Mouse (Mus musculus): Measurements from ENCODE around the gene Adam4. TPM values are rescaled to one million over a fixed set of nuclear protein-coding genes. Genes with fewer than 3 reads are reported as not detected.
"Not testable (repeated sequence)": the region's sequence is repeated elsewhere in the genome, so short reads cannot be mapped to it uniquely, and the experiment has no call there.

The Adam4 gene
- polyA plus RNA-seq (2015; fragmentation: Nextera tagmentation; extraction: Ambion mirVana): 0.39 and 0.45 TPM in 2 replicates

- H3K36me3 ChIP-seq: peaks cover 23% of the 10 kb centered on the region
- H3K4me3 ChIP-seq: no peak within 1 kb of the TSS
- H3K4me1 ChIP-seq: no peaks in the 10 kb centered on the region
- no peaks in the 10 kb centered on the region for H3K27me3 ChIP-seq (replicated peaks)
- peaks cover 22% of the 10 kb centered on the region for H3K9me3 ChIP-seq
- H3K4me2 ChIP-seq: no peak within 1 kb of the TSS
- no peak within 1 kb of the TSS for H3K9ac ChIP-seq
- no peak within 1 kb of the TSS for H3K27ac ChIP-seq (replicated peaks)
- no peak for ATAC-seq (ENCODE audit: extremely low read depth, insufficient number of reproducible peaks, low FRiP score, low TSS enrichment)
- 88% methylated on average over 1 of the region's 1 CpGs for WGBS
These were observed at the start of gene Adam4 for GRCm38 (mm10) chr12:81421846-81422245. TSS of gene Adam4 (minus strand) at chr12:81421946.

DNA sequence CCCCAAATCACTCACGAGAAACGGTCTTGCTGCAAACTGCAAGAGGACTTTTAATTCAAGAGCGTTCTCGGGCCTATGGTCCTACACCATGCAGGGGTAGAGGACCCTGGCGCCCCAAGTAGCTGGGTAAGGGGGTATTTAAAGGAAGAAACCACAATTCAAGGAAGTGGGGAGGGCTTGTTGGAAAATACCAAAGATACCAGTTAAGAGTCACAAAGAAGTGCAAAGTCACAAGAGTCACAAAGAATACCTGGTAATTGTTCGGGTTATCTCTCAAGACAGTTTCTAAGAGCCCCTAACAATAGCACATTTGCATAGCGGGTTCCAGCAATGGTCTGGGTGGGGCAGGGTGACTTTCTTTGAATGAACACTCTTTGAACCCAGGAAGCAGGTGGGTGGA lies 37.3 kb upstream of the Adam4 start:
- not testable (repeated sequence) for H3K27me3 ChIP-seq (replicated peaks); H3K4me3 ChIP-seq; H3K4me1 ChIP-seq; H3K27ac ChIP-seq (replicated peaks); H3K4me2 ChIP-seq; ATAC-seq (ENCODE audit: extremely low read depth, insufficient number of reproducible peaks, low FRiP score, low TSS enrichment); H3K9ac ChIP-seq
- H3K9me3 ChIP-seq: peaks cover 27% of the 10 kb centered on the region
- H3K36me3 ChIP-seq: peaks cover 15% of the 10 kb centered on the region
- 86% methylated on average over 7 of the region's 7 CpGs for WGBS

DNA sequence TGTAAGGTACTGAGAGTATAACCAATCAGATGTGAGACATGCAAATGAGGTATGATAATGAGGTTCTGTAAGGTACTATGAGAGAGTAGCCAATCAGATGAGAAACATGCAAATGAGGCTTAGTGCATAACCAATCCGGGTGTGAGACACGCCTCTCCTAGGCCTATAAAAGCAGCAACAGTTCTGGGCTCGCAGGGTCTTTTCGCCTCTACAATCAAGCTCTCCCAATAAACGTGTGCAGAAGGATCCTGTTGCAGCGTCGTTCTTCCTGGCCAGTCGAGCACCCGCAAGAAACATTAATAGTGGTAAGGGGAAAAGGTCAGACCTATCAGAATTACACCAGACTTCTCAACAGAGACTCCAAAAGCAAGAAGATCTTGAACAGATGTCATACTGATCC lies 17.2 kb upstream of the Adam4 start:
- not testable (repeated sequence) for H3K27me3 ChIP-seq (replicated peaks); H3K9me3 ChIP-seq; H3K4me2 ChIP-seq; H3K36me3 ChIP-seq; ATAC-seq (ENCODE audit: extremely low read depth, insufficient number of reproducible peaks, low FRiP score, low TSS enrichment); H3K4me3 ChIP-seq; H3K9ac ChIP-seq; H3K27ac ChIP-seq (replicated peaks); H3K4me1 ChIP-seq
- WGBS: 90% methylated on average over 9 of the region's 9 CpGs

DNA sequence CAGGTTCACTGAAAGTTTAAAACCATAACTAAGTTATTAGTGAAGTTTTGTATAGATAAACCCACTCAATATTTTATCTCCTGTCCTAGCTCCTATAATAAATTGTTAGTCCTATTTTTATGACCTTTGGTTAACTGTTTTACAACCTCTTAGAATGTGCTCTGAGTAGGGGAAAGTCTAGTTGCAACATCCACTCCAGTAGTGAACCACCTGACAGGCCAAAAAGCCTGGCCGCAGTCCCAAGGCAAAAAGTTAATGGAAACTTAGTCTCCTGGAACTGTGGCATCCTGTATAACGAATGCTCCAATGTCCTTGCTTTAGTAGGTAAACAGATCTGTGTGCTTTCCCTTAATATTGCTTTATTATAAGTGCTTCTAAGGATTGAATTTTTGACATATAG lies 13.0 kb upstream of the Adam4 start:
- not testable (repeated sequence) for H3K9me3 ChIP-seq; H3K27me3 ChIP-seq (replicated peaks); H3K4me1 ChIP-seq; H3K4me2 ChIP-seq; H3K27ac ChIP-seq (replicated peaks); ATAC-seq (ENCODE audit: extremely low read depth, insufficient number of reproducible peaks, low FRiP score, low TSS enrichment); H3K9ac ChIP-seq; H3K4me3 ChIP-seq
- WGBS: 87% methylated on average over 2 of the region's 2 CpGs
- H3K36me3 ChIP-seq: peaks cover 14% of the 10 kb centered on the region

GRCm38 (mm10) chr12:81413211-81413610 lies 8.5 kb downstream of the Adam4 start:
- no peaks in the 10 kb centered on the region for H3K9me3 ChIP-seq
- H3K4me3 ChIP-seq: no peak overlapping the region
- H3K4me2 ChIP-seq: no peak overlapping the region
- no peaks in the 10 kb centered on the region for H3K4me1 ChIP-seq
- WGBS: 66% methylated on average over 3 of the region's 3 CpGs
- no peak overlapping the region for H3K27ac ChIP-seq (replicated peaks)
- no peak overlapping the region for H3K9ac ChIP-seq
- no peaks in the 10 kb centered on the region for H3K27me3 ChIP-seq (replicated peaks)
- no peak for ATAC-seq (ENCODE audit: extremely low read depth, insufficient number of reproducible peaks, low FRiP score, low TSS enrichment)
- no peaks in the 10 kb centered on the region for H3K36me3 ChIP-seq

DNA sequence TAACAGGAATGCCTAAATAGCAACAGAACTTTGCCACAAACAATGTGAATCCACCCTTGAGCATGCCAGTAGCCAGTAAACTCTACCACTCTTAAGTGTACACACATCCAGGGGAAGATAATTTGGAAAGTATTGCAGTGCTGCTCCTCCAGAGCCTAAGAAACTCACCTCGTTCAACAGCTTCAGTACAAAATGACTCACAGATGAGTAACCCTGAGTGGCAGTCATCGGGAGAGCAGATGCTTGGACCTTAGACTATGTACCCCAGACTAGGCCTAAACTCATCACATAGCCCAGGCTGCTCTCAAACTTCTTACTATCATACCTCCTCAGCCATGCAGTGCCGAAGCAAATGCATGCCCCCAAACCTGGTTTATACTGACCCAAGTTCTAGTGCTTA lies 12.8 kb downstream of the Adam4 start:
- no peaks in the 10 kb centered on the region for H3K27me3 ChIP-seq (replicated peaks)
- H3K9me3 ChIP-seq: no peaks in the 10 kb centered on the region
- H3K4me2 ChIP-seq: no peak overlapping the region
- no peak overlapping the region for H3K4me3 ChIP-seq
- no peak overlapping the region for H3K9ac ChIP-seq
- 78% methylated on average over 3 of the region's 3 CpGs for WGBS
- no peak overlapping the region for H3K27ac ChIP-seq (replicated peaks)
- no peaks in the 10 kb centered on the region for H3K4me1 ChIP-seq
- no peaks in the 10 kb centered on the region for H3K36me3 ChIP-seq
- ATAC-seq (ENCODE audit: extremely low read depth, insufficient number of reproducible peaks, low FRiP score, low TSS enrichment): no peak

- WGBS: 12% methylated on average over 1 of the region's 1 CpGs
- ATAC-seq (ENCODE audit: extremely low read depth, insufficient number of reproducible peaks, low FRiP score, low TSS enrichment): no peak
These were observed 19.6 kb downstream of the Adam4 start for GRCm38 (mm10) chr12:81402187-81402586.

GRCm38 (mm10) chr12:81379364-81379763 lies 42.4 kb downstream of the Adam4 start, which contains the start of gene Gm4787:
TSS of gene Gm4787 (minus strand) at chr12:81379464.
- not testable (repeated sequence) for H3K36me3 ChIP-seq; H3K9me3 ChIP-seq; H3K4me2 ChIP-seq; H3K27me3 ChIP-seq (replicated peaks); H3K4me1 ChIP-seq; H3K9ac ChIP-seq; ATAC-seq (ENCODE audit: extremely low read depth, insufficient number of reproducible peaks, low FRiP score, low TSS enrichment); H3K27ac ChIP-seq (replicated peaks); H3K4me3 ChIP-seq
- WGBS: 78% methylated on average over 1 of the region's 1 CpGs

More at GRCm38 (mm10) chr12:81402187-81402586, 19.6 kb downstream of the Adam4 start:
- Histone ChIP-seq H3K4me1 (no peaks in the 10 kb centered on the region), H3K9me3 (no peaks in the 10 kb centered on the region), H3K27me3 (replicated peaks) (no peaks in the 10 kb centered on the region), H3K27ac (replicated peaks) (no peak overlapping the region), H3K9ac (no peak overlapping the region), H3K36me3 (no peaks in the 10 kb centered on the region), H3K4me3 (no peak overlapping the region), H3K4me2 (no peak overlapping the region)

Other genes with a start within 250 kb of the Adam4 start
- 0.20 and 0.44 TPM in 2 replicates for gene Slc8a3, start 88.8 kb downstream of the Adam4 start, polyA plus RNA-seq (2015; fragmentation: Nextera tagmentation; extraction: Ambion mirVana)
- 0.09 and 0.11 TPM in 2 replicates for gene Gm4787, start 42.5 kb downstream of the Adam4 start, polyA plus RNA-seq (2015; fragmentation: Nextera tagmentation; extraction: Ambion mirVana)
- gene Cox16, start 63.2 kb upstream of the Adam4 start, polyA plus RNA-seq (2015; fragmentation: Nextera tagmentation; extraction: Ambion mirVana): 91.8 and 99.8 TPM in 2 replicates
- 20.9 and 25.3 TPM in 2 replicates for gene Gm20498, start 111.0 kb upstream of the Adam4 start, polyA plus RNA-seq (2015; fragmentation: Nextera tagmentation; extraction: Ambion mirVana)
- gene Synj2bp, start 111.0 kb upstream of the Adam4 start, polyA plus RNA-seq (2015; fragmentation: Nextera tagmentation; extraction: Ambion mirVana): 29.1 and 31.8 TPM in 2 replicates
- 0.11 and 0.19 TPM in 2 replicates for gene Adam21, start 146.5 kb upstream of the Adam4 start, polyA plus RNA-seq (2015; fragmentation: Nextera tagmentation; extraction: Ambion mirVana)
- 54.3 and 55.2 TPM in 2 replicates for gene Med6, start 173.1 kb upstream of the Adam4 start, polyA plus RNA-seq (2015; fragmentation: Nextera tagmentation; extraction: Ambion mirVana)
- gene Ttc9, start 209.3 kb upstream of the Adam4 start, polyA plus RNA-seq (2015; fragmentation: Nextera tagmentation; extraction: Ambion mirVana): 3.9 and 5.1 TPM in 2 replicates

Data from heart, embryonic 13.5 days (tissue).